Mouse (Mus musculus) heart, adult 2 months (tissue): Measurements from ENCODE around the gene Stat4.

Experiments
- CTCF ChIP-seq: fragments of 200-600 bp; IDR thresholded peaks from 2 replicates; pipeline ENCODE4 v1.8.1; 2022; ENCODE audit warnings: antibody characterized with exemption, mild to moderate bottlenecking, moderate library complexity
- EP300 ChIP-seq: fragments of 200-500 bp; IDR thresholded peaks from 2 replicates; pipeline ENCODE4 v1.6.1; 2011; ENCODE audit warnings: low read depth, low read length, control low read depth; ENCODE audit not compliant: insufficient read depth
- POLR2A ChIP-seq: fragments of 200-500 bp; IDR thresholded peaks from 2 replicates; pipeline ENCODE4 v1.6.1; 2011; ENCODE audit warnings: mild to moderate bottlenecking, low read depth, low read length, control low read depth; ENCODE audit not compliant: insufficient read depth

GRCm38 (mm10) chr1:52152936-52153335 is 166.0 kb downstream of the Stat4 start:
- TF ChIP-seq CTCF (no peak), POLR2A (no peak), EP300 (no peak)
